Mouse (Mus musculus) neutrophil, adult 65 days (primary cell): ENCODE results near the gene Commd3. TPM values are rescaled to one million over a fixed set of nuclear protein-coding genes. Genes with fewer than 3 reads are reported as not detected.

Experiments
- total RNA-seq: library from RNA; stranded (reverse); gene quantifications from 2 replicates; pipeline ENCODE4 v1.2.4, GENCODE M21; 2023

The Commd3 gene
- 32.5 and 33.4 TPM in 2 replicates for total RNA-seq

GRCm38 (mm10) chr2:18672133-18672765 lies at the start of gene Commd3:
Commd3 (plus strand) TSS chr2:18672384.

DNA sequence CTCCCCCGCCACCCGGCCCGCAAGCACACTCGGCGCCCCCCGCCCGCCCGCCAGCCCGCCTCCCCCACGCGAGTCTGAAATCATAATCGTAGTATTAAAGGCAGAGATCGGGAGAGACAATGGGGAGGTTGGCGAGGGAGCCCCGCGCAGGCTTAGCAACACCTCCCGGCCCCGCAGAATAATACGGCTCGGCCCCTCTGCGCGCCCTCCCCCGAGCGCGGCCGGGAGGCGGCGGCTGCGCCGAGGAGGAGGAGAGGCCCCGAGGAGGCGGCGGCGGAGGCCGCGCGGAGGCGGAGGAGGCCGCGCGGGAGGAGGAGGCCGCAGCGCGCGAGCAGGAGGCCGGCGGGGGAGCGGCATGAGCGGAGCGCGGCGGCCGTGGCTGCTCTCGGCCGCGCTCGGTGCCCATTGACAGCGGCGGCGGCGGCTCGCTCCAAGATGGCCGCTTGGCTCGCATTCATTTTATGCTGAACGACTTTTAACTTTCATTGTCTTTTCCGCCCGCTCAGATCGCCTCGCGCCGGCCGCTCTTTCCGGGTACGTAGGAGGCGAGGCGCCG lies 4.8 kb downstream of the Commd3 start, which contains the start of gene Bmi1:
TSS of gene Bmi1 (plus strand) at position 83 of the 556 bp plus-strand sequence.

DNA sequence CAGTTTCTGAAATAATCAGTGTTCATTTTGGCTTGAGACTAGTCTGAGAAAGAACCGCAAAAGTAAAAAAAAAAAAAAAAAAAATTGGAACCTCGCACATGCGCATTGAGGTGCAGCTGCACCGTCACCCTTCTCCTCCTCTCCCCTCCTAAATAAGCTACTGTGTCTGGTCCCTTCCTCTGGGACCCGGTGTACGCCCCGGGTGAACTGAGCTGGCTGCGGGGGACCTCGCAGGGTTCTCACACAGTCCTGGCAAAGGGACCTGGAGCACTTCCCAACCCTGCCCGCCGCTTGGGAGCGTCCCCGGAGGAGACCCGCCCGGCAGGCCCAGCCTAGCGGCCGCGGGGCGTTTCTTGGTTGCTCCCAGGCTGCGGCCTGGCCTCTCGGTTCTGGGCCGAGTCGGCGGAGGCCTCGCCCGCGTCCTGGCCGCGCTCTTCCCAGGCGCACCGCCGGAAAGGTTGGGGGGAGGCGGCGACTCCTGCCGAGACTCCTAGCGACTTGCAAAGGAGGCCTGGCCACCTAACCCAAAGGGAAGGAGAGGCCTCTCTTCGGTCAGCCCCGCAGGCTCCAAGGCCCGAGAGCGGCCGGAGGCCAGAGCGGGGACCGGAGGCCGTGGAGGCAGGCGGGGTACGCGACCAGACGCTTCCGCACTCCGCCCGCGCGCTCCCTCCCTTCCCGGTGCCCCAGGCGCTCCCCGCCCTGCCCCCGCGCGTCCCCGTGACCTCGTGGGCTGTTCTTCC lies 21.9 kb downstream of the Commd3 start, which contains the start of gene Spag6:
TSS of gene Spag6 (plus strand) at position 162 of the 740 bp plus-strand sequence.

Other genes with a start within 250 kb of the Commd3 start
- gene Bmi1, start 4.6 kb downstream of the Commd3 start, total RNA-seq = 5.1 and 6.8 TPM in 2 replicates
- not detected in 2 replicates for gene Spag6, start 21.6 kb downstream of the Commd3 start, total RNA-seq